Mouse (Mus musculus) telencephalon, adult 2 months (tissue): ENCODE data around the gene Pawr.
"Not testable (repeated sequence)": the region's sequence is repeated elsewhere in the genome, so short reads cannot be mapped to it uniquely, and the experiment has no call there.

Source experiments
- DNase-seq: peaks from one replicate; pipeline ENCODE4 v3.0.0-alpha.2; 2011; ENCODE audit warnings: low read depth, low spot score

Pawr gene

GRCm38 (mm10) chr10:108313845-108314244 lies 18.1 kb upstream of the Pawr start:
- no peak for DNase-seq

- DNase-seq: no peak
Observed at GRCm38 (mm10) chr10:108314396-108314795, 17.5 kb upstream of the Pawr start.

- no peak for DNase-seq
Observed at GRCm38 (mm10) chr10:108315236-108315635, 16.7 kb upstream of the Pawr start.

- no peak for DNase-seq
Observed at GRCm38 (mm10) chr10:108328356-108328755, 3.6 kb upstream of the Pawr start.

GRCm38 (mm10) chr10:108328983-108329382 lies 2.9 kb upstream of the Pawr start:
- DNase-seq: no peak

- no peak for DNase-seq
Observed at GRCm38 (mm10) chr10:108329771-108330170, 2.1 kb upstream of the Pawr start.

GRCm38 (mm10) chr10:108330964-108331363 lies 957 bp upstream of the Pawr start:
- DNase-seq: no peak

GRCm38 (mm10) chr10:108332571-108333541 lies 935 bp downstream of the Pawr start:
- no peak for DNase-seq

- no peak for DNase-seq
Observed at GRCm38 (mm10) chr10:108333642-108334041, 1.7 kb downstream of the Pawr start.

- no peak for DNase-seq
Observed at GRCm38 (mm10) chr10:108334096-108334495, 2.2 kb downstream of the Pawr start.

- DNase-seq: no peak
Observed at GRCm38 (mm10) chr10:108335736-108336292, 3.9 kb downstream of the Pawr start.

- no peak for DNase-seq
Observed at GRCm38 (mm10) chr10:108336581-108336980, 4.7 kb downstream of the Pawr start.

- no peak for DNase-seq
Observed at GRCm38 (mm10) chr10:108338055-108338961, 6.4 kb downstream of the Pawr start.

- DNase-seq: no peak
Observed at GRCm38 (mm10) chr10:108339118-108339517, 7.2 kb downstream of the Pawr start.

GRCm38 (mm10) chr10:108339872-108340271 lies 8.0 kb downstream of the Pawr start:
- DNase-seq: no peak

GRCm38 (mm10) chr10:108343734-108344133 lies 11.8 kb downstream of the Pawr start:
- no peak for DNase-seq

- no peak for DNase-seq
Observed at GRCm38 (mm10) chr10:108345123-108345522, 13.2 kb downstream of the Pawr start.

GRCm38 (mm10) chr10:108346301-108346700 lies 14.4 kb downstream of the Pawr start:
- not testable (repeated sequence) for DNase-seq

GRCm38 (mm10) chr10:108350125-108351070 lies 18.5 kb downstream of the Pawr start:
- no peak for DNase-seq

GRCm38 (mm10) chr10:108352944-108353343 lies 21.0 kb downstream of the Pawr start:
- no peak for DNase-seq
